Mouse (Mus musculus): ENCODE measurements at regions not wholly inside any gene's neighbourhood (a gene's known extent, or its start where the extent isn't known, plus 50 kb on each side); places are given as distances from the start of the nearest gene placed in this dataset.
"Not testable (repeated sequence)": the region's sequence is repeated elsewhere in the genome, so short reads cannot be mapped to it uniquely, and the experiment has no call there.

DNA sequence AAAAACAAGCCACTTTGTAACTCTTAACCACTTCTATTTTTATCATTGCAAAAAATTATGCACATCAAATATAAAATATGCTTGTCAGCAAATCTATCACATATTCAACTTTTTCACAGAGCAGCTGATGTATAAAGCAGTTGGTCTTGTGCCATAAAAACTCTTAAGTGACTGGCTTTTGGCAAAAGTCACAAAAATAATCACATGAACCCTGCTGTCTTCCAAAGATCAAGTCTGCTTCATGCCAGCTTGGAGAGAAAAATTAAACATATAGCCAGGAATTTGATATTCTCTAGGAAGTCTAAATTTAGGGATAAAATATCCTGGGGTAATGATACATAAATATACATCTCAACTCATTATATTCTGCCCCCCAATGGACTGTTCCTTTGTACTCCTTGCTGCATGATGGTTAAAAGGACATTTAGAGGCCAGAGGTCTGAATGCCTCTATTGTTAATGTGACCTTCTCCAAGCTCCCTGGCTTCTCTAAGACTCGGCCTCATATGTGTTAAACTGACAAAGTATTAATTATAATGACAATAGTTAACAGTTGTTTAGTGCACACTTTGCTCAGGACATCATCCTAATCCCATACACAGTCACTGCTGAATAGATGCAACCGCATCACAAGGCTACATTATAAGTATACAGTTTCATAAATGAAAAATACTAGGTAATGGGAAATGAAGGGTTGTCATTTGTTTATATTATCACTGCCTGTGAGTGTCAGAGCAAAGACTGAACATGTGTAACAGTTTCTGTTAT is 422.9 kb upstream of the Hs3st1 start:
- no peak for DNase-seq (ENCODE audit: low read depth, low spot score)

DNA sequence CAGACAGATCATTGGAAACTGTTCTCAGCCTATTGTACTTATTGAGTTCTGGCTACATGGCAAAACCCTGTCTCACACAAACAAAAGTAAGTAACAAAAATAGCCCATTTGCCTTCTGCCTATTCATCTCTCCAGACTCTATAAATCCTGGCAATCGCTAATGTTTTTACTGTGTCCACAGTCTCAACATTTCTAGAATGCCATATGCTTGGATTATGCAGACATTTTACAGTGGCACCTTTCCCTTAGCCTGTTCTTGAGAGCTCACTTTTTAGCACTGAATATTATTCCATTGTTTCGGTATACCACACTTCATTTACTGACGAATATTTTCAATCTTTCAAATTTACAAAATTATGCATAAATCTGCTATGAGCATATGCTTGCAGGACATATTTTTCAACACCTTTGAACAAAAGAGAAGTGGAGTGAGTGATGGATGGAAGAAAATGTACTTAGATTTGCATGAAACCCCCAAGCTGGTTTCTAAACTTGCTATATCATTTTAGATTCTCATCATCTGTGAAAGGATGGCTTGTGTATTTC is 381.5 kb upstream of the Hs3st1 start:
- no peak for DNase-seq (ENCODE audit: low read depth, low spot score)

DNA sequence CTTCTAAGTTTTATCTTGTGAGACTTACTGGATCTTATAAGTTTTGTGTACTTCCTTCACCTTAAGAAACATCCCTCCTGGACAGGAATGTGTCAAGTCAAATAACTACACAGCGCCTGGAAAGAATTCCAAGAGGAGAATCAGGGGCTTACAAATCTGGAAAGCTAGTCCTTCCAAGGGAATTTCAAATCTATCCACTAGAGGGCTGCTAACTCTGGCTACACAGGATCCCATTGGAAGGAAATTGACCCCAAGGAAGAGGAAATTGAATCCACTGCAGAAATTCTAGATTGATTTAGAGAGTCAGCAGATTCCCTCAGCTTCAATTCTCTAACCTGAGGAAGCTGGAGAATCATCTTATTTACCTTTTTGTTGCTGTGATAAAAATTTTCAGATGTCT is 369.1 kb upstream of the Hs3st1 start:
- DNase-seq (ENCODE audit: low read depth, low spot score) = no peak

DNA sequence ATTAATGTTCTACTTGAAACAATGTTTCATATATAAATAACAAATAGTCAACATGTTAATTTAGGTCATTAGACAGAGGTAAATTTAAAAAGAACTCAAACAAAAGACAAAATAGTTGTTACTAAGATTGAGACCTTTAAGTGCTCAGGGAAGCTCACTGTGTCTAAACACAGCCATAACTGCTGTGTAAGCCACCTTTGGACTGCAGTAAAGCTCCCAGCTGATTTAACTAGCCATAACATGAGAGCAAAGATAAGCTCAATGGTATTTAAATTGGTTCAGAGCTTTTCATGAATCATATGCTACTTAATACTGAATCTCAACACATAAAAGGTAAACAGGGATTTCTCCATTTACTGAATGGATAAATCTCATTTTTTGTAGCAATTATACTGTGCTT is 361.6 kb upstream of the Hs3st1 start:
- DNase-seq (ENCODE audit: low read depth, low spot score) = no peak

DNA sequence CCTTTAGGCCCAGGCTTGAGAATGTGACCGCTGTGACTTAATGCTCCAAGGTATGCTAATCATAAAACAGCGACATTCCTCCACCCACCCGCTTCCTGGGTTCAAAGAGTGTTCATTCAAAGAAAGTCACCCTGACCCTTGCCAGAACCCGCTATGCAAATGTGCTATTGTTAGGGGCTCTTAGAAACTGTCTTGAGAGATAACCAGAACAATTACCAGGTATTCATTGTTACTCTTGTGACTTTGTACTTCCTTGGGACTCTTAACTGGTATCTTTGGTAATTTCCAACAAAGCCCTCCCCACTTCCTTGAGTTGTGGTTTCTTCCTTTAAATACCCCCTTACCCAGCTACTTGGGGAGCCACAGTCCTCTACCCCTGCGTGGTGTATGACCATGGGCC is 334.3 kb upstream of the Hs3st1 start:
- DNase-seq (ENCODE audit: low read depth, low spot score) = not testable (repeated sequence)

DNA sequence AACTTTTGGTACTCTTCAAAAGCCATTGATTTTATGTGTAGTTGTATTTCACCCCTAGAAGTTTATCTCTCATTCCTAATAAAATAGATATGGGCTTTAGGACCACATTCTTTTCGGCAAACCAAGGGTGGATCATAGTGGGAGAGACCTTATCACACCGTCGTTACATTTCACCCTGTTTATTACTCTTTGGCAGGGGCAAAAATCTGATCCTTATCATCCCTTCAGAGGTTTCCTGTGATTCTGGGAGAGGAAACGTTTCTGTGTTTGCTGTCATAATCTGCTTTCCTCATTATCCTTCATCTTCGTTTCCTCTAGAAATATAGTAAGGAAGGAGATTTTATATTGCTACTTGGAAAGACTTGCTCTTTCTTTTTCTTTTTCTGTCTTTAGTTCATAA is 290.0 kb upstream of the Hs3st1 start:
- no peak for DNase-seq (ENCODE audit: low read depth, low spot score)

DNA sequence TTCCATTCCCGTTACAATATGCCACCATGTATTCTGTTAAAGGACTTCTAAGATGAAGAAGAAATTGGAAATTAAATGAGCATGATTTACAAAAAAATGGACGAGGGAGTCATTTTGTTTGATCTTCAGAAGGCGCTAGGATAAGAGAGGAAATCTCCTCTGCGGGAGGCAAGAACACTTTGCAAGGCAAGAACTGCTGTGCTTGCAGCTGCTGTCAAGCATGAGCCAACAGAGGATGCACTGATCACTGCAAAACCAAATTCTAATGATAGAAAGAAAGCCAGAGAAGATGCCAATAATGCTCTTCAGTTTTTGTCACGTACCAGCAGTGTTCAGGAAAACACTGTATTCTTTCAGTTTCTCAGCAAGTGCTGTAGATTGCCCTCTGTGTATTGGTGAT is 279.2 kb upstream of the Hs3st1 start:
- DNase-seq (ENCODE audit: low read depth, low spot score) = no peak

DNA sequence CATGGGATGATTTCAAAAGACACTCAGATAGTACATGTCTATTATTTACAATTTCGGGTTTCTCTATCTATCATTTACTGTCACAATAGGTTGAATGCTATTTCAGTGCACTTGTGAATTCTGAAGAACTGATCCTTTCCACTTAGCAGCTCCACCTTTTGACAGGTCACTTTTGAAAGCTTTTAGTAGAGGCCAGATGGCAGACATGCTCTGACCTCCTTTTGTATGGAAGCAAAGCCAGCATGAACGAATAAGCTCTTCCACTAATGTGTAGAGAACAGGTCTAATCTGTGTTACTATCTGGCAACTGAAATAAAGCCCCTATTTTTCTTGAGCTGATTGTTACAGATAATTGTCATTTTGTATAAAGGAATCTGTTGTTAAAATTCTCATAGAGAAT is 278.4 kb upstream of the Hs3st1 start:
- DNase-seq (ENCODE audit: low read depth, low spot score) = no peak

DNA sequence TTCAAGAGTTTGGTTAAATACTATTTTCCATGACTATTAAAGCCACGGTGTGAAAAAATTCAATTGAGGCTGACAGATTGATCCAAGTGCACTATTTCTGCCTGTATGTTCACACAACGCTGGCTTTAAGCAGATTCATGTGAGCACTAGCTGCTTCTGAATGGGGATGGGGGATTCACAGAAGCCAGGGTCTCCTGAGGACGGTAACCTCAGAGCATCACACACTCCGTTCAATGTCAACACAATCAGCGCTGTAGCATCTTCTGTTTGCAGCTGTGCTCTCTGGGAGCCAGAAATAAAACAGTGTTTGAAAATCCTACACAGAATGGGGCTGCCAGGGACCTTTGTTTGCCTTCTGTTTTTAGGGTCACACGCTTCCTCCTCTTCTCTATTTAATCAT is 275.0 kb upstream of the Hs3st1 start:
- DNase-seq (ENCODE audit: low read depth, low spot score) = no peak

DNA sequence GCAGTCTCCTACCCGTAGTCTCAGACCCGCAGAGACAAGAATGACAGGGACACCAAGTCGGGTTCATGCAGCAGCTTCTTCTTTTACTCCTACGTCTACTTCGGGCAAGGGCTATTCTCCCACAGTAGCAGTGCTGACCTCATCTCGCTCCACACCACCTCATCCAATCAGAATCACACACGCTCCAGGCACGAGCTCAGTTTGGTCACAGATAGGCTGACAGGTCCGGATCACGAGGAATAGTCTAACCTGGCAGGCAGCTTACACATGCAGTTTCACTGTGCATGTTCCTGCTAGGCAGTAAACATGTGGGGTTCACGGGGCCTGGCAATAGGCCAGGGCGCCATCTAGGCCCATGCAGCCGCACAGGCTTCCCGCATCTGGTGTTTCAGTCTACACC is 260.7 kb upstream of the Hs3st1 start:
- DNase-seq (ENCODE audit: low read depth, low spot score) = no peak

DNA sequence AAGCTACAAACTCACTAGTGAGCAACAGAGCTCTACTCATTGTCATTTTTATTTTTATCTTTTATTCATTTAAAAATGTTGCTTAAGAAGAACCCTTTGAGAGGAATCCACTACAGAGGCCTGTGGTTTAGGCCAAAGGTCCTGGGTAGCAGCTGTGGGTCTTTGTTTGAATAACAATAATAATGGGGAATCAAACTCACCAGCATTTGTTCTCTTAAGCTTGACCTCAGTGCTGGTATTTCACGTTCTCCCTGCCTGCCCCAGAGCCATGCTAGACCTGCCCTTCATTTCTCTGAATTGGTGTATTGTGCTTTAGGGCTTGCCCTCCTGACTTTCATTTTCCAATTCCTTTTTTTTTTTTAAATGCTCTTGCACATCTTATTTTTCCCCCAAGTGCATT is 232.8 kb upstream of the Hs3st1 start:
- no peak for DNase-seq (ENCODE audit: low read depth, low spot score)

DNA sequence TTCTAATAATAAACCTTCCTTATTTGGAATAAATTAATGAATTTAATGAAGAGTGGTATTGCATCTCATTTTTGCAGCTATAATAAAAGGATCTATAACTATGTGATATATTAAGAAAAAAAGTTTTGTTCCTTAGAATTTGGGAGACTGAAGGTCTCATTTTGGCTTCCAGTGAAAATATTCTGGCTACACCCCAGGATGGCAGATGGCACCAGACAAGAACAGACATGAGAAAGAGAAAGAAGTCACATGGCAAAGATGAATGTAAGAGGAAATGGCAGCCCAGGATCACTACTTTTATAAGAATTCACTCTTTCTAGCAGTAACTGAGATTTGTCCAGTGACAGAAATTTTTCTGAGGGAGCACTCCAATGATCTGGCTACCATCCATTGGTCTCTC is 209.1 kb upstream of the Hs3st1 start:
- DNase-seq (ENCODE audit: low read depth, low spot score) = no peak

DNA sequence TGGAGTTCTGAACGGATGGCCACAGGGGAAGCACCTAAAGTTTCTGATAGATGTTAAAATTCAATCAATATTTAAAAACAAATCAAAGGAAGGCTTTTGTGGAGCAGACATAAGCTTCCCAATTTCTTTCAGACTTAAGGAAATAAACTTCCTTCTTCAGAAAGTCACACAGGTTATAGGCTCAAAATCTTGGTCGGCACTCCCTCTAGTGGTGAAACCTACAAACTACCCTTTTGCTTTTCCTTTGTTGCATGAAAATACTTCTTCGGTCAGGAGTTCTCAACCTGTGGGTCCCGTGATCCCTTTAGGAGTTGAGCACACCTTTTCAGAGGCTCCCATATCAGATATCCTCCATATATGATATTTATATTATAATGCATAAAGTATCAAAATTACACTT is 205.7 kb upstream of the Hs3st1 start:
- DNase-seq (ENCODE audit: low read depth, low spot score) = no peak

DNA sequence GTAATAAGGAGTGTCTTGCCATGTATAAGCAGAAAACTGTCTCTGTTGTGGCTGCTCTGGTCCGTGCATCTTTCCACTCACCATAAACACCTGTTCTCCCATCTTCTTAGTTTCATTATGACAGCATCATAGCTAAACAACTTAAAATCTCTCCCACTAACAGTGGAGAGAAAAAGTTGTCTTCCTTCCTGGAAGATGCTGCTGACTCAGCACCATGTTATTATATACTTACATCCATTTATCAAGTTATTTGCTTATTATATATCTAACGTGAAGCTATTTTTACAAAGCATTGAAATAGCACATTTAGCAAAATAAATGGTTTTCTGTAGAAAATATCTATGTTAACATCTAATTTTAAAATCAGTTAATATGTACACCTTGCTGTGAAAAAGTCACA is 180.3 kb upstream of the Hs3st1 start:
- DNase-seq (ENCODE audit: low read depth, low spot score) = no peak

DNA sequence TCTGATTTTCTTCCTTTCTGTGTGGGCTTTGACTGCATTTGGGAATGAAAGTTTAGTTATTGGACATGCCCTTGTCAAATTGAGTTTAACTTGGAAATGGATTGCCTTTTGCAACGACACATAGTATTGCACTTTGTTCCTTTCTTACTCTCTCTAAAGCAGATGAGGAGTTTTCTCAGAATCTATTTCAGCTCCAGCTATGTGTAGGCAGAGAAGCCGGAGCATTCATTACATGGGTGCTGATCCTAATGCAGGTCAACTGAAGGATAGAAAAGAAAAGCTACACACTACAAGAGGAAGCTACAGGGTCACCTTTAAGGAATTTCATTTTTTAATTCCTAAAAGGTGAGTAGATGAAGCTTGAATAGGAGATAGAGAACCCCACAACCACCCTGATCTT is 176.6 kb upstream of the Hs3st1 start:
- no peak for DNase-seq (ENCODE audit: low read depth, low spot score)

DNA sequence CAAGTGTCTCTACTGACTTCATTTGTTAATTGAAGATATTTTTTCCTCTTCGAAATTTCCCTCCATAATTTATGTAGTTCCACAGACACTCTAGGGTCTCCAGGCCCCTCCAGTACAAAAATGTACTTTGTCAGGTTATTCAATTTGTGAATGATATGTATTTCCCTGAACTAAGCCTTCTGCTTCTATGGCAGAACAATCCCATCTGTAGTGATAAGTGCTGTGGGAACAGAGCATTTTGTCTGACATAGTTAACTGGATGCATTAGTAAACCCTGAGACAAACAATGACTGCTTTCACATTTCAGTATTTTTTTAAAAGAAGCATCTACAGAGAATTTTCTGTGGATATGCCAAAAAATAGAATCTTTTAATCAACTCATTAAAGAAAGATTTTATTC is 154.1 kb upstream of the Hs3st1 start:
- DNase-seq (ENCODE audit: low read depth, low spot score) = no peak

DNA sequence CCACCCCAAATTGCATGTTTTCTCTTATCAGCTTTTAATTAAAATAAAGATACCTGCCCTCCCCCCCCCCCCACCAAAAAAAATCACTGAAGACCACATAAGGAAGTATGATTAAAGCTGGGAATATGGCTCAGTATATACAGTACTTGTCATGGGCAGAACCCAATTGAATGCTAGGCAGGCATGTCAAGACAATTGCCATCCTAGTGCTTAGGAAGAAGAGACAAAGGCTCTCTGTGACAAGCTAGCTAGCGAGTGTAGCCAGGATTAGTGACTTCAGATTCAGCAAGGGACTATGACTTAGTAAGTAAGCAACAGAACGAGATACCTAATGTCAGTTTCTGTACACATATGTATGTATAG is 116.4 kb upstream of the Hs3st1 start:
- DNase-seq (ENCODE audit: low read depth, low spot score) = no peak

DNA sequence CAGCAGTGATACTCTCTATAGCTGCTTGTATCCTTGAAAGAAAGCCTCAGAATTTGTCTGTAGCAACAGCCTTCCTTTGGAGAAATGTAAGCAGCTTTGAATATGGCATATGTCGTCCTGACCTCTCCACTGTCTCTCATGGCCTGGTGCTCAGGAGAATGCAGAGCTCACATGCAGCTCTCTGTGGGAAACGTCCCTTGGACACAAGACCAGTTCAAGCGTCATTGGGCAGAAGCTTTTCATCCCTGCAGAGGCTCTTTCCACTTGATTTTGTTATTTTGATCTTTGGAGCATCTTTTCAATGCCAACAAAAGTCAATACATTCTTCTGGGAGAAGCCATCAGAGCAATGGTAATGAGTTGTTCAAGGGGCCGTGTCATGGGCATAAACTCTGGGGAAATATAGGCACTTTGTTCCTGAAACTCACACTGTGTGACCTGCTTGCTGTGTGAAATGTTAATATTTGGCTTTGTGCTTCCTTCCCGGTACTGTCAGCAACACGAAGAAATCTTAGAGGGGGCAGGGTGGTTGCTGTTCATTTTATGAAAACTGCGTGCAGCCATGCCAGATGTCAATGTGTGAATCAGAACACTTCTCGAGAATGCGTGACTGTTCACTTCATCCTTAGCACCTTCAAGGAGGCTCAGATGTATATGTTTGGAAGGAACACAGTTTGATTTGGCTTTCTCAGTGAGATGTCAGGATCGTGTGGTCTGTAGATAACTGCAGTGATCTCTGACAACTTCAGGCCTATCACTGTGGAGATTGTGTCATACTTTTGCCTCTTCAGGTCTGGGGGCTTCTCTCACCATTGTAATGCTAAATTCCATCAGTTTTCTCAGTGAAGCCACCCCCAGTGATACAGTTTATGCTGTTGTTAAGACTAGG is 115.8 kb upstream of the Hs3st1 start:
- no peak for DNase-seq (ENCODE audit: low read depth, low spot score)

DNA sequence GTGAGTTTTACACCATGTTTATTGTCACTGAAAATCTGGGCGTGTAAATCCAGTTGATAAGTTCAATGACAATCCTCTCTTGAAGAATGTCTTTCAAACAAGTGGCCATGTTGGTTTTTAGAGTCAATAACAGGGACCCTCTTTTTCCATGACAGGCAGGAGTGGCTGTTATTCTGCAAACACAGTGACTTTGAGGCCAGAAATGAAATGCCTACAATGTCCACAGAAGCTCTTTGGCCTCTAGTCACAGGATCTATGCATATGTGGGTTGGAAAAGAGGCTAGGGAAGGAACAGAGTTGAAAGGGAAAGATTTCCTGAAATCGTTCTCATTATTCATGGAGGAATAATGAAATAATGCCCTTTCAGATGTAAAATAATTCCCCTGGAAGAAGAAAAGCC is 101.9 kb upstream of the Hs3st1 start:
- no peak for DNase-seq (ENCODE audit: low read depth, low spot score)

DNA sequence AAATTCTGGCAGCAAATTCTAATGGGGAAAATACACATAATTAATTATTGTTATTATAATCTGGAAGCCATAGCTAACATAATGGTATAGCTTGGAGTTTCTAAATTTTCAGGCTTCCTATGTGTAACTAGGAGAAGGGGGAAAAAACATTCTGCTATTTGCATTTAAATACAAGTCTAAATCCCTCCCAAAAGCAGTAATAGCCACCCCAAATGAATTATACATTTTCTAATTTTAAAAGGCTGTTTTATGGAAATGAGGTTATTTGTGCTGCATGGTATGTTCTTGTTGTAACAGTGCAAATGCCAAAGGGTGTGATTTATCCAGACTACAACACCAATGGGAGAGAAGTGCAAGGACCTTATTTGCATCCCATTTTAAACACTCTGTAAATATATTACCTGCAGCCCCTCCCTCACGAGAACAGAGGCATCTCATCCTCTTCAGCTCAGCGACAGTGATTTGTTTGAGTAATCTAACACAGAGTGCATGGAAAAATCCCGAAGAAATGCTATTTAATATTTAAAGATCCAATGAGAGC is 101.4 kb upstream of the Hs3st1 start:
- DNase-seq (ENCODE audit: low read depth, low spot score) = no peak

DNA sequence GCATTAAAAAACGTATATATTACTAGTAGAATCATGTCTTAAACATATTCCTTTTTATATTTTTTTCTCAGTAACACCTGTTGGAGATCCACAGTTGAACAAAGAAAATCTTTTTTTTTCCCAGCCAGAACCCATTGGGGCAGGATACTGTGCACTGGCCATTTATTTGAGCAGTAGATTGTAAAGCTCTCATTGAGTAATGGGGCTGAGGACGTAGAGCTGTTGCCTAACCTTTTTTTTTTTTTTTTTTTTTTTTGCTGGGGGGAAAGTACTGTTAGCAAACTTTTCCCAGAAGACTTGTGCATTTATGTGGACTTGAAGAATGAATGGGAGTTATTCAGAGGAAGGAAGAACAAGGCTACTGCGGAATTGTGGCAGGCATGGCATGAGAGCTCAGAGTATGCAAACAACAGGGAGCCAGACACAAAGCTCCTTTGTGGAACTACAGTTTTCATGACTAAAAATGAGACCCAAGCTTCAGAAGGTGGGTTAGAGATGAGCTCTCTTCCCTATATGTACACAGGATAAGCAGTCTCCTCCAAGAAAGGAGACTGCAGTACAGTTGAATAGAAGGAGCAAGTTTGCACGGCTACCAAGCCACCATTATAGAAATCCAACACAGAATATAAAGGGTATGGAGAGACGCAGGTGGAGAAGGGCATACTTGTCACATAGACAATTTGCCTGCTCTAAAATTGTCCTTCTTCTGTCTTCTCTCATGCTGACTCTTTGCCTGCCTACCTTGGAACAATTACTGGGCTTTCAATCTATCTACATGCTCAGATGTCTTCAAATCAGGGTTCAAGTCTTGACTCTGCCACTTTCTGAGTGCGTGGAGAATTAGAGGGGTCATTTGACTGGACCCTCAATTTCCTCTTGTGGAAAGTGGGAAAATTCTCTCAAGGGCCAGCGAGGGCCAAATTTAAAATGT is 100.7 kb upstream of the Hs3st1 start:
- DNase-seq (ENCODE audit: low read depth, low spot score) = no peak

DNA sequence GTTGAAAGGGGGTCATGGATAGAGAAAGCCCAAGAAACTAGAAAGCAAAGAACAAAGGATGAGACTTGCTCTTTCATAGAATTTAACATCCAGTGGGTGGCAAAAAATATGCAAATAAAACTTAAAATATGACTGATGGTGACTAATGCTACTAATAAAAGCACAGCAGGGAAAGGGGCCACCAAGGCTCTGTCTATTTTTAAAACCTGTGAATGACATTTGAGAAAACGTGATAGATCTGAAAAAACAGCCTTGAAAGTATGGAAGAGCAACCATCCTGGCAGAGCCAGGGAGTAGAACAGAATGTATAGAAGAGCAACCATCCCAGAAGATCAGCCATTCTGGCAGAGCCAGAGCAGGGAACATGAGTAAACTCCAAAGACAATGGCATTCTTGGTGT is 91.9 kb upstream of the Hs3st1 start:
- DNase-seq (ENCODE audit: low read depth, low spot score) = no peak
